Mouse (Mus musculus): Measurements from ENCODE around the gene Bmper. TPM values are rescaled to one million over a fixed set of nuclear protein-coding genes. Genes with fewer than 3 reads are reported as not detected.

The Bmper gene
- polyA plus RNA-seq, 1 experiment: 5.9 TPM

- no peak for DNase-seq (ENCODE audit: low read depth)
Observed at GRCm38 (mm10) chr9:23235368-23236002, 12.6 kb downstream of the Bmper start.

- DNase-seq (ENCODE audit: low read depth): no peak
Observed at GRCm38 (mm10) chr9:23236635-23237279, 13.9 kb downstream of the Bmper start.

- no peak for DNase-seq (ENCODE audit: low read depth)
Observed at GRCm38 (mm10) chr9:23239011-23239410, 16.1 kb downstream of the Bmper start.

GRCm38 (mm10) chr9:23242911-23243310, 20.0 kb downstream of the Bmper start:
- no peak for DNase-seq (ENCODE audit: low read depth)

GRCm38 (mm10) chr9:23243869-23244268, 21.0 kb downstream of the Bmper start:
- no peak for DNase-seq (ENCODE audit: low read depth)

- DNase-seq (ENCODE audit: low read depth): no peak
Observed at GRCm38 (mm10) chr9:23246389-23246788, 23.5 kb downstream of the Bmper start.

- DNase-seq (ENCODE audit: low read depth): no peak
Observed at GRCm38 (mm10) chr9:23250026-23250425, 27.1 kb downstream of the Bmper start.

- DNase-seq (ENCODE audit: low read depth): no peak
Observed at GRCm38 (mm10) chr9:23251001-23251400, 28.1 kb downstream of the Bmper start.

GRCm38 (mm10) chr9:23253624-23254023, 30.7 kb downstream of the Bmper start:
- no peak for DNase-seq (ENCODE audit: low read depth)

GRCm38 (mm10) chr9:23254237-23255214, 31.6 kb downstream of the Bmper start:
- DNase-seq (ENCODE audit: low read depth): no peak

GRCm38 (mm10) chr9:23255841-23256240, 33.0 kb downstream of the Bmper start:
- no peak for DNase-seq (ENCODE audit: low read depth)

GRCm38 (mm10) chr9:23256576-23256975, 33.7 kb downstream of the Bmper start:
- DNase-seq (ENCODE audit: low read depth): no peak

- DNase-seq (ENCODE audit: low read depth): no peak
Observed at GRCm38 (mm10) chr9:23261834-23262233, 39.0 kb downstream of the Bmper start.

GRCm38 (mm10) chr9:23262851-23263250, 40.0 kb downstream of the Bmper start:
- no peak for DNase-seq (ENCODE audit: low read depth)

- no peak for DNase-seq (ENCODE audit: low read depth)
Observed at GRCm38 (mm10) chr9:23264471-23264870, 41.6 kb downstream of the Bmper start.

GRCm38 (mm10) chr9:23268609-23269008, 45.7 kb downstream of the Bmper start:
- no peak for DNase-seq (ENCODE audit: low read depth)

GRCm38 (mm10) chr9:23269087-23269486, 46.2 kb downstream of the Bmper start:
- DNase-seq (ENCODE audit: low read depth): no peak

GRCm38 (mm10) chr9:23276244-23276643, 53.4 kb downstream of the Bmper start:
- no peak for DNase-seq (ENCODE audit: low read depth)

GRCm38 (mm10) chr9:23284940-23285460, 62.1 kb downstream of the Bmper start:
- DNase-seq (ENCODE audit: low read depth): no peak

- no peak for DNase-seq (ENCODE audit: low read depth)
Observed at GRCm38 (mm10) chr9:23293574-23293973, 70.7 kb downstream of the Bmper start.

GRCm38 (mm10) chr9:23295569-23295968, 72.7 kb downstream of the Bmper start:
- DNase-seq (ENCODE audit: low read depth): no peak

- no peak for DNase-seq (ENCODE audit: low read depth)
Observed at GRCm38 (mm10) chr9:23297491-23298170, 74.8 kb downstream of the Bmper start.

Data from gonadal fat pad, adult 2 months (tissue).